Mouse (Mus musculus) right cerebral cortex, postnatal 10 days (tissue): Measurements from ENCODE around the gene Map7d2.
"Not testable (repeated sequence)": the region's sequence is repeated elsewhere in the genome, so short reads cannot be mapped to it uniquely, and the experiment has no call there.

Experiments
- DNase-seq, 2 experiments: peaks; one replicate each; pipeline ENCODE4 v3.0.0; 2021; ENCODE audit warnings: low spot score in 2 of 2

Map7d2 gene

GRCm38 (mm10) chrX:159414130-159414828 lies at the start of gene Map7d2:
Gene Map7d2, plus strand, starts transcription at chrX:159414572.
- DNase-seq, result peak; percentile 68 to 75

GRCm38 (mm10) chrX:159371831-159372752 lies 42.3 kb upstream of the Map7d2 start, which contains the start of gene Eif1ax:
Gene Eif1ax, plus strand, starts transcription at chrX:159372178.
- peak; percentile 82 to 85 for DNase-seq

- DNase-seq, result no peak
These were observed 41.6 kb upstream of the Map7d2 start for GRCm38 (mm10) chrX:159372753-159373144.

GRCm38 (mm10) chrX:159387105-159387504 lies 27.3 kb upstream of the Map7d2 start:
- no peak for DNase-seq

GRCm38 (mm10) chrX:159388953-159389352 lies 25.4 kb upstream of the Map7d2 start:
- no peak for DNase-seq

- DNase-seq, result no peak
These were observed 23.9 kb upstream of the Map7d2 start for GRCm38 (mm10) chrX:159390347-159390962.

GRCm38 (mm10) chrX:159391239-159391638 lies 23.1 kb upstream of the Map7d2 start:
- no peak for DNase-seq

- DNase-seq, result no peak
These were observed 5.1 kb upstream of the Map7d2 start for GRCm38 (mm10) chrX:159409253-159409652.

- peak; percentile 34 to 41 for DNase-seq
These were observed 679 bp downstream of the Map7d2 start for GRCm38 (mm10) chrX:159414829-159415673.

- DNase-seq, result not testable (repeated sequence)
These were observed 16.1 kb downstream of the Map7d2 start for GRCm38 (mm10) chrX:159430507-159430906.

- DNase-seq, result peak; percentile 34 to 42
These were observed 27.8 kb downstream of the Map7d2 start for GRCm38 (mm10) chrX:159442128-159442527.

- DNase-seq, result no peak
These were observed 32.8 kb downstream of the Map7d2 start for GRCm38 (mm10) chrX:159447133-159447532.

GRCm38 (mm10) chrX:159459006-159459654 lies 44.8 kb downstream of the Map7d2 start:
- DNase-seq, result peak; percentile 21 to 23

- no peak for DNase-seq
These were observed 60.4 kb downstream of the Map7d2 start for GRCm38 (mm10) chrX:159474799-159475198.

- not testable (repeated sequence) for DNase-seq
These were observed 64.0 kb downstream of the Map7d2 start for GRCm38 (mm10) chrX:159478243-159478940.

- DNase-seq, result no peak
These were observed 69.9 kb downstream of the Map7d2 start for GRCm38 (mm10) chrX:159484247-159484646.

GRCm38 (mm10) chrX:159503181-159503580 lies 88.8 kb downstream of the Map7d2 start:
- no peak for DNase-seq

- DNase-seq, result no peak
These were observed 94.1 kb downstream of the Map7d2 start for GRCm38 (mm10) chrX:159508331-159509036.

- no peak for DNase-seq
These were observed 94.7 kb downstream of the Map7d2 start for GRCm38 (mm10) chrX:159509042-159509441.
